Mouse (Mus musculus) midbrain, postnatal 0 days (tissue): ENCODE results near the gene Banf2. TPM values are rescaled to one million over a fixed set of nuclear protein-coding genes. Genes with fewer than 3 reads are reported as not detected.

Source experiments
- ATAC-seq: fragments of 200-750 bp; cut with Nextera tagmentation; 2 replicates; pipeline ENCODE4 v1.8.0; 2017; ENCODE audit warnings: moderate number of reproducible peaks, mild to moderate bottlenecking, moderate TSS enrichment, moderate library complexity; ENCODE audit not compliant: low FRiP score
- DNase-seq: peaks from one replicate; pipeline ENCODE4 v3.0.0-alpha.2; 2015; ENCODE audit warnings: low spot score
- H3K27ac ChIP-seq: fragments of 300-500 bp; sonication (generic); 2 replicates; pipeline ENCODE4 v1.5.1; 2014; ENCODE audit warnings: low read depth, mild to moderate bottlenecking, low read length, mixed read lengths
- H3K27me3 ChIP-seq: fragments of 300-500 bp; sonication (generic); 2 replicates; pipeline ENCODE4 v1.6.1; 2014; ENCODE audit warnings: low read length, control low read depth, mixed read lengths; ENCODE audit not compliant: insufficient read depth
- H3K36me3 ChIP-seq: fragments of 300-500 bp; sonication (generic); 2 replicates; pipeline ENCODE4 v1.6.1; 2014; ENCODE audit warnings: low read length, control low read depth, mixed read lengths; ENCODE audit not compliant: insufficient read depth
- H3K4me1 ChIP-seq: fragments of 300-500 bp; sonication (generic); 2 replicates; pipeline ENCODE4 v1.6.1; 2014; ENCODE audit warnings: mild to moderate bottlenecking, control low read depth, antibody characterized with exemption, low read length, mixed read lengths; ENCODE audit not compliant: insufficient read depth
- H3K4me2 ChIP-seq: fragments of 300-500 bp; sonication (generic); 2 replicates; pipeline ENCODE4 v1.6.1; 2014; ENCODE audit warnings: low read depth, mild to moderate bottlenecking, low read length, mixed read lengths; ENCODE audit not compliant: poor library complexity, severe bottlenecking
- H3K4me3 ChIP-seq: fragments of 300-500 bp; sonication (generic); 2 replicates; pipeline ENCODE4 v1.5.1; 2014; ENCODE audit warnings: low read depth, mild to moderate bottlenecking, low read length, moderate library complexity
- H3K9ac ChIP-seq: fragments of 300-500 bp; sonication (generic); replicated peaks from 2 replicates; pipeline ENCODE4 v1.6.1; 2014; ENCODE audit warnings: mild to moderate bottlenecking, low read length, moderate library complexity, mixed read lengths; ENCODE audit not compliant: poor library complexity, severe bottlenecking
- H3K9me3 ChIP-seq: fragments of 300-500 bp; sonication (generic); 2 replicates; pipeline ENCODE4 v1.6.1; 2016; ENCODE audit warnings: low read length, control low read depth
- CTCF ChIP-seq: IDR thresholded peaks from 2 replicates; pipeline ENCODE4 v1.5.1; 2016; ENCODE audit warnings: antibody characterized with exemption, mild to moderate bottlenecking
- WGBS: fragments of 180-500 bp; shearing (Covaris S2); extraction: QIAGEN DNeasy Blood & Tissue Kit; methylation state at CpG from one replicate; pipeline ENCODE4 v1.1.7; 2014; 5-methylcytosine and 5-hydroxymethylcytosine counted together
- polyA plus RNA-seq: library from polyadenylated mRNA; unstranded; fragments of >200 nt; fragmentation: Nextera tagmentation; extraction: Ambion mirVana; gene quantifications from 2 replicates; pipeline ENCODE4 v1.2.1, GENCODE M21; 2015
- total RNA-seq: library from RNA; depleted of rRNA; stranded (reverse); fragments of >200 nt; gene quantifications from 2 replicates; pipeline ENCODE4 v1.2.3, GENCODE M21; 2014; rRNA removed

Banf2 gene
- total RNA-seq, result not detected in 2 replicates
- polyA plus RNA-seq, result not detected in 2 replicates

DNA sequence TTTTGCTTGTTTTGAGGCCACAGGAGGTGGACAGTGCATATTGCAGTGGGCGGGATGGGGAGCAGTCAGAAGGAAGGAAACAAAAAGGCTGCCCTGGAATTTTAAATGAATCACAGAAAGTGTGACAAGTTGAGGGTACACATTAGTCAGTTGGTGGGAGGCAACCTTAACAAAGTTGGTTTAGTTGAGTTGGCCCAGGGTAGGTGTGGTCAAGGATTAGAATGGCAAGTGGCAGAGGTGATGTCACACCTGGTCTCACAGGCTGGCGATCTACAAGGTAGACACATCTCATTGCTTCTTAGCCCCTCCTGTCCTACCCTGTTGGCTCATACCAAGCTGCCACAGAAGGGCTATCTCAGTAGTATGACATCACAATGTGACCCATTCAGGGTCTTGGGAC lies at the start of gene Banf2:
Gene Banf2, plus strand, starts transcription at position 396 of the 400 bp plus-strand sequence.
- no peak for TF ChIP-seq CTCF
- H3K36me3 ChIP-seq, result no peaks in the 10 kb centered on the region
- DNase-seq (no peak), ATAC-seq (no peak)
- no peaks in the 10 kb centered on the region for H3K9me3 ChIP-seq
- H3K9ac ChIP-seq, result no peak within 1 kb of the TSS
- no peak within 1 kb of the TSS for H3K4me3 ChIP-seq
- H3K4me1 ChIP-seq, result no peaks in the 10 kb centered on the region
- 100% methylated on average over 2 of the region's 2 CpGs for WGBS
- H3K4me2 ChIP-seq, result no peak within 1 kb of the TSS
- no peak within 1 kb of the TSS for H3K27ac ChIP-seq
- H3K27me3 ChIP-seq, result no peaks in the 10 kb centered on the region

- TF ChIP-seq CTCF, result no peak
- Histone ChIP-seq H3K27me3 (no peaks in the 10 kb centered on the region), H3K4me3 (no peak overlapping the region), H3K36me3 (peaks cover 5% of the 10 kb centered on the region; the same call in 1 of the 2 replicates), H3K9me3 (no peaks in the 10 kb centered on the region), H3K4me2 (no peak overlapping the region), H3K27ac (no peak overlapping the region), H3K4me1 (no peaks in the 10 kb centered on the region), H3K9ac (no peak overlapping the region)
- 74% methylated on average over 2 of the region's 2 CpGs for WGBS
- ATAC-seq (no peak), DNase-seq (no peak)
Observed at GRCm38 (mm10) chr2:143983482-143983881, 49.4 kb upstream of the Banf2 start.

DNA sequence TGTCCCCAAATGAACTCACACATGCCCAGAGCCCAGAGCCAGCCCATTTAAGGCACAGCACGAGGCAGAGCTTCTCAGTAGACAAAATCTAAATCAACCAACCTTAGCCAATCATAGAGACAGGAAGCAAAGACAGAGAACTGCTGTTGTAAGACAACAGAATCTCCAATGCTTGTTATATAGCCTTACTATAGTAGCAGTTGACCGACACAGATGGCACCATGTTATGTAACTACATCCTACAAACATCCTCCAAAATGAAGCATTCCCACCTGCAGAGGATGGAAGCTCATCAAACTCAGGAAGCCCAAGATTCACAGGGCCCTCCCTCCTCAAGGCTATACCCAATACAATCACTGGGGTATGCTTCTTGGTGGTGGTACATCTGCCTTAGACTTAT lies 45.4 kb upstream of the Banf2 start:
- no peak for TF ChIP-seq CTCF
- H3K27ac ChIP-seq, result no peak overlapping the region
- no peak overlapping the region for H3K4me3 ChIP-seq
- WGBS, result 82% methylated on average over 2 of the region's 2 CpGs
- H3K36me3 ChIP-seq, result peaks cover 5% of the 10 kb centered on the region; the same call in 1 of the 2 replicates
- no peak for ATAC-seq
- no peak overlapping the region for H3K9ac ChIP-seq
- DNase-seq, result no peak
- H3K4me2 ChIP-seq, result no peak overlapping the region
- no peaks in the 10 kb centered on the region for H3K9me3 ChIP-seq
- H3K4me1 ChIP-seq, result no peaks in the 10 kb centered on the region
- no peaks in the 10 kb centered on the region for H3K27me3 ChIP-seq

DNA sequence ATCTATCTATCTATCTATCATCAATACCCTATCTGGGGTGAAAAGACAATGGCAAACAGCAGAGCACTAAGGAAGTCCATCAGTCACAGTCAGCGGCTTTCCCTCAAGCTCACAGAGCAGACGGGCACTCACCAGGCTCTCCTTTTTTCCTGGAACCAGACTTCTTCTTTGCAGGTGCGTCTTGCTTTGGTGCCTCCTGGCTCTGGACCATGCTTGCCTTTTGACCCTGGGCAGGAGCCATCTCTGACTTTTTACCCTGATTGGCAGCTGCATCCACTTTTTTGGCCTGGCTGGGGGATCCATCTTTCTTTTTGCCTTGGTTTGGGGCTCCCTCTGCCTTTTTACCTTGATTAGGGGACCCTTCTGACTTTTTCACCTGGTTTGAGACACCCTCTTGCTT lies 44.8 kb upstream of the Banf2 start:
- DNase-seq (no peak), ATAC-seq (no peak)
- Histone ChIP-seq H3K36me3 (peaks cover 5% of the 10 kb centered on the region; the same call in 1 of the 2 replicates), H3K9me3 (no peaks in the 10 kb centered on the region), H3K27ac (no peak overlapping the region), H3K9ac (no peak overlapping the region), H3K4me1 (no peaks in the 10 kb centered on the region), H3K27me3 (no peaks in the 10 kb centered on the region), H3K4me2 (no peak overlapping the region), H3K4me3 (no peak overlapping the region)
- 90% methylated on average over 3 of the region's 3 CpGs for WGBS
- no peak for TF ChIP-seq CTCF

DNA sequence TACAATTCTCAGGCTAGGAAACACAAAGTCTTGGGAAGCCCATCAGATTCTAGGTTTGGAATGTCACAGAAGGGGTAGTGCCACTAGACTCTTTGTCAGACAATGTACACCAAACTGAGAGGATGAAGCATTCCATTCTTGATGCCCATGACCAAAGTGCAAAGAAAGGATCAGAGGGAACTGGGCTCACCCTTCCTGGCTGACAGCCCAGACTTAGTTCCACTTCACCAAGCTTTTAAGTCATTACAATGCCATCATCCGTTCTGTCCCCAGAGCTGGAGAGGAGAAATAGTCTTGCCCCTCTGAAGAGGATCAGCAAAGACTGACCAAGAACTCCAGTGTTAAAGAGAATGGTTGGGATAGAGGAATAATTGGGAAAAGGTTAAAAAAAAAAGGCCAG lies 41.9 kb upstream of the Banf2 start:
- Histone ChIP-seq H3K9me3 (no peaks in the 10 kb centered on the region), H3K4me2 (no peak overlapping the region), H3K36me3 (no peaks in the 10 kb centered on the region), H3K27me3 (no peaks in the 10 kb centered on the region), H3K27ac (no peak overlapping the region), H3K4me3 (no peak overlapping the region), H3K4me1 (no peaks in the 10 kb centered on the region), H3K9ac (no peak overlapping the region)
- WGBS, result 4% methylated on average over 1 of the region's 1 CpGs
- ATAC-seq (0 out of 2 replicates have a peak, but pooled peaks have one; percentile 52), DNase-seq (peak; percentile 46)
- no peak for TF ChIP-seq CTCF

DNA sequence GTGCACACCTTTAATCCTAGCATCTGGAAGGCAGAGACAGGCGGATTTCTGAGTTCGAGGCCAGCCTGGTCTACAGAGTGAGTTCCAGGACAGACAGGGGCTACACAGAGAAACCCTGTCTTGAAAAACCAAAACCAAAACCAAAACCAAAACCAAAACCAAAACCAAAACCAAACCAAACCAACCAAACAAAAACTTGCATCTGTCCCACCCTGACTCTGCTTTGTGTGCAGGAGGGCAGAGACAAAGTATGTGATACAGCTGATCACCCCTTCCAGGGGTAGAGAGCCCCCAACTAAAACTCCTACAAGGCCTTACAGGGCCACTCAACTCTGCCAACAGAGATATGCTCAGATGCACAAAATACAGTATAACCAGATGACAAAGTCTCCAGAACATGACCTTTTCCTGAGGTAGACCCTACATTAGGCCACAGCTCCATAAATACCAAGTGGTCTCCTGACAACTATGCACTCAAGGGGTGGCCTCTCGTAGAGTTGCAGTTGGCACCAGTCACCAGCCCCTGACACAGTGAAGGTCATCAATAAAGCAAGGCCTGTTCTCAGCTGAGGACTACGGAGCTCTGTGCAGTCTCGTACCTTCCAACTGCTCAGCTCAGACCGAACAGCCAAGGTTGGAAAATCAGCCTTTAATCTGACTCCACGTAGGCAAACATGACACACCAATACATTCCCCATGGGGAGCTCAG lies 40.7 kb upstream of the Banf2 start:
- 88% methylated on average over 7 of the region's 7 CpGs for WGBS
- no peak overlapping the region for H3K4me2 ChIP-seq
- no peaks in the 10 kb centered on the region for H3K27me3 ChIP-seq
- H3K36me3 ChIP-seq, result no peaks in the 10 kb centered on the region
- DNase-seq, result no peak
- no peaks in the 10 kb centered on the region for H3K4me1 ChIP-seq
- no peak overlapping the region for H3K4me3 ChIP-seq
- H3K27ac ChIP-seq, result no peak overlapping the region
- ATAC-seq, result no peak
- H3K9ac ChIP-seq, result no peak overlapping the region
- TF ChIP-seq CTCF, result no peak
- no peaks in the 10 kb centered on the region for H3K9me3 ChIP-seq
